Mouse (Mus musculus) liver, embryonic 14.5 days (tissue): ENCODE data around the gene Iqcn.

ENCODE experiments used
- CTCF ChIP-seq: IDR thresholded peaks from 2 replicates; pipeline ENCODE4 v1.5.1; 2016; ENCODE audit warnings: antibody characterized with exemption, low read depth, control low read depth
- EP300 ChIP-seq: IDR thresholded peaks from 2 replicates; pipeline ENCODE4 v1.6.1; 2016; ENCODE audit warnings: antibody characterized with exemption, low read depth

DNA sequence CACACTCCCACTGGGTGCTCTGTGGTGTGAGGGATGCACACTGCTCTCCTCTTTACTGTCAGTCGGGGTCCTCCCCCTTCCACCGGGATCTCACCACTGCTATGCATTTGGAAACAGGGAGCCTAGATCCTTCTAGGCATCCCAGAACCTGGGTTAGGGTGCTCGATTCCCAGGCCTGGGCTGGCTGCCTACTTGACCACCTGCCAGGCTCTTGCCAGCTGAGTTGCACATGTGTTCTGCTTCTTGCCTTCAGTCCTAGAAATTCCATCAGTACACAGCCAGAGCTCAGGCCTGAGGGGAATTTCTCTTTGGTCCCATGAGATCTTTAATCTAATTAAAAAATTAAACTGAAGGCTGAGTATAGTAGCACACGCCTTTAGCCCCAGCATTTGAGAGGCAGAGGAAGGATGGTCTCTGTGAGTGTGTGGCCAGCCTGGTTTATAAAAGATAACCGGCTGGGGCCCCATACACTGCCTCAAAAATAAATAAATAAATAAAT, 13.3 kb upstream of the Iqcn start:
- TF ChIP-seq CTCF (no peak), EP300 (no peak)
